Mouse (Mus musculus): ENCODE data around the gene Sf3b1.
"Not testable (repeated sequence)": the region's sequence is repeated elsewhere in the genome, so short reads cannot be mapped to it uniquely, and the experiment has no call there.

DNA sequence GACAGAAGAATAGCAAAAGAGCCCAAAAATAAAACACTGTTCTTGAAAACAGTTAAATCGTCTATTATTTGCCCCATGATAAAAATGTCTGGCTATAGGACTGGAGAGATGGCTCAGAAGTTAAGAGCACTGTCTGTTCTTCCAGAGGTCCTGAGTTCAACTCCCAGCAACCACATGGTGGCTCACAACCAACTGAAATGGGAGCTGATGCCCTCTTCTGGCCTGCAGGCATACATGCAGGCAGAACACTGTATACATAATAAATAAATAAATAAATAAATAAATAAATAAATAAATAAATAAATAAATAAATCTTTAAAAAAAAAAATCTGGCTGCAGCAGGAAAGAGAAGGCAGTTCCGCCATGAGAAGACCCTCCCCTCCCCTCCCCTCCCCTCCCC, 19.0 kb downstream of the Sf3b1 start:
- TF ChIP-seq CTCF, POLR2A (IDR thresholded peaks at IDR 0.05; ENCODE audit: extremely low read depth, insufficient read depth, low read length): not testable (repeated sequence)
